Mouse (Mus musculus) stomach, postnatal 0 days (tissue): ENCODE measurements around the gene Nt5dc1.

Experiments
- CTCF ChIP-seq: IDR thresholded peaks from 2 replicates; pipeline ENCODE4 v1.5.1; 2016; ENCODE audit warnings: antibody characterized with exemption, low read depth, mild to moderate bottlenecking, moderate library complexity
- EP300 ChIP-seq: optimal IDR thresholded peaks from 2 replicates; pipeline ENCODE3; 2016; ENCODE audit warnings: antibody characterized with exemption

DNA sequence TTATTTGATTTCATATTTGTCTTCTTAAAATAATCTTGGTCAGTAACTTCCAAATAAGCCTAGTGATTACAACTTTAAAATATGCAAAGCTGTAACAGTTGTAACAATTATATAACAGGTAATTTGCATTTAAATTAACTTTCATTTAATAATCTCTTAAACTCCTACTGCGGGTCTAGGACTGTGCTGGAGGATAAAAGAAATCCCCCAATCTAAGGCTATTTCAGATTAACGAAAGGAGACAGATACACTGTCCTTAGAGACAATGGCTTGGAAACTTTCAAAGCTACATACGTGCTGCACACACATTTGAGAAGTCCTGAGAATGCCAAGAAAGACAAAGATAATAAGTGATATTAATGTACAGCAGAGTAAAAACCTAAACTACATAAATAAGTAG is 60.1 kb downstream of the Nt5dc1 start:
- TF ChIP-seq CTCF (no peak), EP300 (no peak)
